Comparison of ENCODE assay signal across 7 mouse cellular contexts in the genomic region with DNA sequence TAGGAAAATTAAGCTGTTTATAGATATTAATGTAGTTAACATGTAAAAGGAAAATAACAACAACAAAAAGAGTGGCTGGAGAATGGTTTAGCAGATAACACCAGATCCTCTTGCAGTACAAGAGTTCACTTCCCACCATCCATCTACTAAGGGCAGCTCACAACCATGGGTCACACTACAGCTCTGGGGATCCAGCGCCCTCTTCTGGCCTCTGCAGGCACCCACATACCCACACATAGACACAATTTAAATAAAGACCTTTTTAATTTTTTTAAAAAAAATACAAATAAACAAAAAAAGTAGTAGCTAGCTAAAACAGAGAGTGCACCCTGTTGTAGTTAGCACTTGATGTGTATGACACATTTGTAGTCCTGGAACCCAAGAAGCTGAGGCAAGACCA. TPM values are rescaled to one million over a fixed set of nuclear protein-coding genes. Genes with fewer than 3 reads are reported as not detected.
DNase-seq lines count a peak whose midpoint lies in the region; ATAC-seq lines count a peak whose summit lies in the region.

No protein-coding gene starts in this region.

- H3K9me3 ChIP-seq in midbrain, embryonic 16.5 days (replicated peaks; ENCODE audit: control insufficient read depth, low read length, poor library complexity, severe bottlenecking) = no peaks in the 10 kb centered on the region

- H3K27me3 ChIP-seq in midbrain, embryonic 16.5 days (ENCODE audit: control insufficient read depth, insufficient read depth, low read depth, low read length) = no peaks in the 10 kb centered on the region

- H3K4me1 ChIP-seq in midbrain, embryonic 16.5 days (ENCODE audit: control insufficient read depth, insufficient read depth, low read length) = peaks cover 31% of the 10 kb centered on the region

- H3K4me3 ChIP-seq in midbrain, embryonic 16.5 days (ENCODE audit: low read depth, low read length) = no peak overlapping the region

- no peak overlapping the region for H3K27ac ChIP-seq in midbrain, embryonic 16.5 days (ENCODE audit: low read length)

- peak; percentile 9 for DNase-seq in layer of hippocampus, adult 9-11 months
- DNase-seq in layer of hippocampus, postnatal 14 days (ENCODE audit: low spot score in 2 of 2) = no peak
- peak; percentile 59 for DNase-seq in NIH3T3 (ENCODE audit: low read depth)
- peak; percentile 64 for DNase-seq in c-Kit-negative CD71-positive TER-119-positive erythroid progenitor cells, embryonic 14.5 days (ENCODE audit: low read depth, low spot score)
- peak; percentile 29 for DNase-seq in kidney, postnatal 14 days
- DNase-seq in layer of hippocampus, adult 8-10 months (ENCODE audit: low spot score in 2 of 2) = no peak

- H3K36me3 ChIP-seq in midbrain, embryonic 16.5 days (ENCODE audit: control insufficient read depth, insufficient read depth, low read length) = no peaks in the 10 kb centered on the region

- 23% methylated on average over 1 of the region's 1 CpGs for WGBS in midbrain, embryonic 16.5 days

- H3K4me2 ChIP-seq in midbrain, embryonic 16.5 days (ENCODE audit: low read length) = peak overlapping the region; percentile 25; the same call in 1 of the 2 replicates

- H3K9ac ChIP-seq in midbrain, embryonic 16.5 days (ENCODE audit: low read depth, low read length) = no peak overlapping the region

- no peak for ATAC-seq in midbrain, embryonic 16.5 days

RNA-seq across cellular contexts. Expression of a gene that starts 4.0 kb away (rescaled TPM):
- 10 to 100 TPM; 91.1 to 93.3 TPM for total RNA-seq in layer of hippocampus, postnatal 14 days (2021)
- polyA plus RNA-seq in midbrain, embryonic 16.5 days (2015; fragmentation: Nextera tagmentation; extraction: Ambion mirVana) = 14.3 and 17.1 TPM in 2 replicates
- 100 to 1,000 TPM in 3 of 4 experiments, 10 to 100 TPM in 1; 93.4 to 113 (median 105) TPM for total RNA-seq in layer of hippocampus, adult 8-10 months (2022)

RNA-seq across cellular contexts. Expression of a gene that starts 56.9 kb away (rescaled TPM):
- 10 to 100 TPM; 32.6 to 39.1 TPM for total RNA-seq in layer of hippocampus, postnatal 14 days (2021)
- polyA plus RNA-seq in midbrain, embryonic 16.5 days (2015; fragmentation: Nextera tagmentation; extraction: Ambion mirVana) = 60.4 and 62.4 TPM in 2 replicates
- total RNA-seq in layer of hippocampus, adult 8-10 months (2022) = 100 to 1,000 TPM in 2 of 4 experiments, 10 to 100 TPM in 2; 49.0 to 144 (median 85.2) TPM

RNA-seq across cellular contexts. Expression of a gene that starts 57.2 kb away (rescaled TPM):
- 1 to 10 TPM; 2.4 to 2.7 TPM for total RNA-seq in layer of hippocampus, postnatal 14 days (2021)
- polyA plus RNA-seq in midbrain, embryonic 16.5 days (2015; fragmentation: Nextera tagmentation; extraction: Ambion mirVana) = 0.94 and 0.97 TPM in 2 replicates
- total RNA-seq in layer of hippocampus, adult 8-10 months (2022) = 1 to 10 TPM; 1.8 to 3.3 (median 2.9) TPM

Comparison
In these comparisons a context has a peak if more than half of its experiments do, and no peak if none do; other contexts are left out.
1. DNase-seq: peak in layer of hippocampus, adult 9-11 months (single experiment), NIH3T3 (single experiment), c-Kit-negative CD71-positive TER-119-positive erythroid progenitor cells, embryonic 14.5 days (single experiment) and kidney, postnatal 14 days (single experiment); none in layer of hippocampus, postnatal 14 days (0 of 2) and layer of hippocampus, adult 8-10 months (0 of 2).